Mouse (Mus musculus): Measurements from ENCODE around the gene Dennd6b. TPM values are rescaled to one million over a fixed set of nuclear protein-coding genes. Genes with fewer than 3 reads are reported as not detected.

Dennd6b gene
- polyA plus RNA-seq, 1 experiment from 2014 or later: 14.2 TPM

GRCm38 (mm10) chr15:89182328-89182741 lies 14.0 kb downstream of the Dennd6b start:
- DNase-seq (ENCODE audit: low spot score): no peak

DNA sequence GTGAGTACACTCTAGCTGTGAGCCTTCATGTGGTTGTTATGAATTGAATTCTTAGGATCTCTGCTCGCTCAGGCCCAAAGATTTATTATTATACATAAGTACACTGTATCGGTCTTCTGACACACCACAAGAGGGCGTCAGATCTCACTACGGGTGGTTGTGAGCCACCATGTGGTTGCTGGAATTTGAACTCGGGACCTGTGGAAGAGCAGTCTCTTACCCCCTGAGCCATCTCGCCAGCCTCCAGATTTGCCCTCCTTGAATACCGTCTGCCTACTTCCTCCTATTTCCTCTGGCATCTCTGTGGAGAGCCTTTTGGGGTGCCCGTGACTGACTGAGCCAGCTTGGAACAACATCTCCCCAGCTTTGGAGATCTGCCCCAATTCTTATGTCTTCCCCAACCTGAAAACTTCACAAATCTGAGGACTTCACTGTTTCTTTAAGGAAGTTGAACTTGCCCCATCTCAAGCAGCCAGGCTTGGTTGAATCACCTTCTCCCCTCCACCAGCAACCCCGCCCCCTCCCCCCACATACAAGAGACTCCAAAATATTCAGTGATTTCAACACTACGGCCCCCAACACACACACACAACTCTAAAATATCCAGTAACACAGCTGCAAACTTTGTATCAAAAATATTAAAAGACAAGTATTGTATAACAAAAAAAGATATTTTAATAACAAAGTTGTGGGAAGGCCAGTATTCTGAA lies 14.6 kb downstream of the Dennd6b start:
- DNase-seq (ENCODE audit: low spot score): no peak

DNA sequence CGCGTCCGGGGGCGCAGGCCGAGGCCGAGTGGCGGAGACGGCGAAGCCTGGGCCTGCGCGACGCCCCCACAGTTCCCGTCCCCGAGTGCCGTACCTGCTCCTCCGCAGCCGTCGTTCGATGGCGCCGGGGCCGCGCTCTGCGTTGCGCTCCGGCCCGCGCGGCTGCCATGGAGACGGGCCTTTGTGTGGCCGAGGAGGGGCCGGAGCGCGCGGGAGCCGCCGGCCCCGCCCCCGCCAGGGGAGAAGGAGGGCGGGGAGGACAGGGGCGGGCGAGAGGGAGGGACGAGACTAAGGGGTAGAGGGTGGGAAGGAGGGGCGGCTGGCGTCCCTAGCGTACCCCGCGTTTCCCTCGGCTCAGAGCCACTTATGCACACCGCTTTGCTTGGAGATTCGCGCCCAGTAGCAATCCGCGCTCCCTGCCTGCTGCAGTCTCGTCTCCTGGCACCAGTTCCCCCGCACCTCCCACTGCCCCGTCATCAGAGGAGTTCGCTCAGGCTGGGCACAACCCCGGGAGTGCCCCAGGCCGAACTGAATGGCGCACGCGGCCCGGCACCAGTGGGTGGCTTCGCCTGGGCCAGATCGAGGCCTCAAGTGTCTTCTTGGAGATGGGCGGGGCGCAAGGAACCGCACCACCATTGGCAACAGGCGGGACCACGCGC lies 15.6 kb downstream of the Dennd6b start, which contains the start of gene Plxnb2:
Gene Plxnb2, minus strand, starts transcription at position 218 of the 659 bp plus-strand sequence.
- no peak for DNase-seq (ENCODE audit: low spot score)

GRCm38 (mm10) chr15:89180081-89180541 lies 16.2 kb downstream of the Dennd6b start:
- DNase-seq (ENCODE audit: low spot score): no peak

- no peak for DNase-seq (ENCODE audit: low spot score)
Measured at GRCm38 (mm10) chr15:89179630-89179964, 16.7 kb downstream of the Dennd6b start.

DNA sequence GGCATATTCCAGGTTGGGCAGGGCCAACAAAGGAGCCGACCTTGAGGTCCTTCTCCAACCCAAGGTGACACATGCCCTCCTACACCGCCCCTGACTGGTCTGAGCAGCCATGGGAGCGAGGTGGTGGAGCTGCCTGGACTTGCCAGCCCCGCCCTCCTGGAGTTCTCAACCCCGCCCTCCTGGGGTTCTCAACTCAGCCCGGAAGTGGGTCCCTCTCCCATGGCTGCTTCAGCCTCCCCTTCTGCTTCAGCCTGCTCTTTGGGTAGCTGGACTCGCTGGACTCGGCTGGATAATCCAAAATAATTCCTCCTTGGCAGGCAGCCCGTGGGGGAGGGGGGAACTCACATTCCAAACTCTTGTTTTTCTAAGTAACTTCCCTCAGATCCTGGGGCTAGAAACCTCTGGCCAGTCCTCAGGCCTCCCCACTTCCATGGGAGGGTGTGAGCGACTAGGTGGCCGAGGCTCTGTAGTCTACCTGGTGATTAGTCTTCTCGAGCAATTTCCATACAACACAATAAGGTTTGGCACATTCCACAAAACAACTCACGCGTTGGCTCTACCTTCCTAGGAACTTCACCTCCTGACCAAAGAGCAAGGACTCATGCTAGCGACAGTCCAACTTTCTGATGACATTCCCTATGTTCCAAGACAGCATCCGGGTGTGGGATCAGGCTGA lies 17.2 kb downstream of the Dennd6b start:
- peak; percentile 14 for DNase-seq (ENCODE audit: low spot score)

GRCm38 (mm10) chr15:89178260-89178860 lies 17.9 kb downstream of the Dennd6b start:
- DNase-seq (ENCODE audit: low spot score): no peak

DNA sequence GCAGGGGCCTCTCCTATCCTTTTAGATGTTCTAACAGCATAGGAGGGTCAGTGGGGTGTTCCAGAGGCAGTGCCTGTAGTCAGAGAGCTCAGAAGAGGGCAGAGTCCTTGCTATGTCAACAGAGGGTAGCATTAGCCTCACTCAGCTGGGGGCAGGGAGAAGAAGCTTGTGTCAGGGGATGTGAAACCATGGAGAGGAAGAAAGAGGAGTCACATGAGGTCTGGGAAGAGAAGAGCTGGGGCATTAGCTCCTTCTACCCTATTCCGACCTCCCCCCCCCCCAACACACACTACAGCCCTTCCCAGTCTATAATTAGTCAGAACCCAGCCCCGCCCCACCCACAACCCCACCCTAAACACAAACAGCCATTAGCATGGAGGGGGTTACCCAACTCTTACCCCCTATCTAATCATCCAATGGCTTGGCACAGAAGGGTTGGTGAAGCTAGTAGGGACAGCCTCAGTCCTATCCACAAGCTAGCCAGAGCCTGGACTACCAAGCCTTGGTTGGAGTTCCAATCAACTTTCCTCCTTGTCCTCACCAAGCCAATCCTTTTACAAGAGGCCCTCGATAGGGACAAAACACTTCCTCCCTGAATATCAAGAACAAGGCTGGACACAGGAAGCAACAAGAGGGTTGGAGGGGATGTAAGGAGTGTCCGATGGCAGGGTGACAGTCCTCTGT lies 18.6 kb downstream of the Dennd6b start:
- DNase-seq (ENCODE audit: low spot score): no peak

DNA sequence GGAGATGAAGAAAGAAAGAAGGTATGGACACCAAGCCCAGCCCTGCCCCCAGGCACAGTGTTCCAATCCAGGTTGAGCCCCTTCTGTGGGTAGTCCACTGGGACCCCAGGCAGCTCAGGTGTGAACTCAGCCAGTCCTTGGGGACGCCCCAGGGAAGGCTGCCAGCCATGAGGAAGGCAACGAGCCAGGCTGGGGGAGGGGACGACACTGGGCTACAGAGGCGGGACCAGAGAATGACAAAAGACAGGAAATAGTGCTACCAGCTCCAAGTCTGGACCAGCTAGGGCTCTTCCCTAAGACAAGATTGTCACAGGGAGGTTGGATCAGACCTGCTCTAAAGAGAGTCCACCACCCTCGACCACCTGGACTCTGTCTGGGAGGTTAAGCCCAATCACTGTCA lies 19.2 kb downstream of the Dennd6b start:
- DNase-seq (ENCODE audit: low spot score): no peak

DNA sequence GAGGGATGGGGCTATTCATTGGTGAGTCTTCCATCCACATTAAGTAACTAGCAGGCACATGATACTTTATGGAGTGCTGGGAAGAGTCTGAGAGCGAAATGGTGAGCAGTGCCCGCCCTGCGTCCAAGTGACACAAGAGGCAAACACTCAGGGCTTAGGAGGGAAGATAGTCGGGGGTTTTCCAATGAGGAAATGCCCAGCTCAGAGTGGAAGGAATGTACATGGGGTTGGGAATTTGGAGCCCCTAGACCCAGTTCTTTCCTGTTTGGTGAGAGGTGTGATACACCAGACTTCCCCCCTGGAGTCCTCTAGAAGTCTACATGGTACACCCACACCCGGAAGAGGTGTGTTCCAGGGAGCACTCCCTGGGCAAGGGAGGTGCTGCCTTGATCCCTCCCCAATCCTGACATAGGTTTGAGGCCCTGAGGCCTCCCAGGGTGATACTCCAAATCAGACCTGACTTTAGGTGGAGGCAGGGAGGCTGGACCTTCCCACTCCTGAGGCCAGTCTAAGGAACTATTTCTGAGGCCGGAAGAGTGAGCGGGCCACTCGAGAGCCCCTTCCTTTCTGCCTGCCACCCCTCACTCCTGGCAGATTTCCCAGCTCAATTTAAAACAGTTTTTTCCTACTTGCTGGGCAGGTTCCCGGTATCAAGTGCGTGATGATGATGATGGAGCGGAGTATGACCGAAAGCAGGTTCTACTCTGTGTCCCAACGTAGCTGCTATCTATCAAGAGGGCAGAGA lies 20.7 kb downstream of the Dennd6b start:
- no peak for DNase-seq (ENCODE audit: low spot score)

DNA sequence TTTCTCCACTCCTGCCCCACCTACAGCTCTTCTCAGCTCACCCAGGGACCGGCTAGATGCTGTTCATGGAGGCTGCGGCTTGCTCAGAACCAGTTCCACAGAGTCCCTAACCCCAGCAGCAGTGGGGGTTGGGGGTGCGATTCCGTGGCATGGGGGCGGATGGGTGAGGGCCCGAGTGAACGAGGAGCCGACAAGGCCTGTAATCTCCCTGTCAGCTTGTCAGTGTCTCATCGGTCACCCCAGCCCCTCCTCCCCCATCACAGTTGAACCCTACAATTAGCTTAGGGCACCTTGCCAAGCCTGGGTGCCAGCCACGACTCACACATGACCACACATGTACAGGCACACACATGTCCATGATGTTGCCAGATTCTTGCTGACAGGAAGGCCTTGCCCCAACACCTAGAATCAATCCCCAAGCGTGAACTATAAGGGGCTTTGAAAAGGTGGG lies 21.4 kb downstream of the Dennd6b start:
- no peak for DNase-seq (ENCODE audit: low spot score)

- DNase-seq (ENCODE audit: low spot score): no peak
Measured at GRCm38 (mm10) chr15:89173906-89174214, 22.4 kb downstream of the Dennd6b start.

- peak; percentile 34 for DNase-seq (ENCODE audit: low spot score)
Measured at GRCm38 (mm10) chr15:89173024-89173905, 23.0 kb downstream of the Dennd6b start.

GRCm38 (mm10) chr15:89172276-89172935 lies 23.9 kb downstream of the Dennd6b start:
- no peak for DNase-seq (ENCODE audit: low spot score)

DNA sequence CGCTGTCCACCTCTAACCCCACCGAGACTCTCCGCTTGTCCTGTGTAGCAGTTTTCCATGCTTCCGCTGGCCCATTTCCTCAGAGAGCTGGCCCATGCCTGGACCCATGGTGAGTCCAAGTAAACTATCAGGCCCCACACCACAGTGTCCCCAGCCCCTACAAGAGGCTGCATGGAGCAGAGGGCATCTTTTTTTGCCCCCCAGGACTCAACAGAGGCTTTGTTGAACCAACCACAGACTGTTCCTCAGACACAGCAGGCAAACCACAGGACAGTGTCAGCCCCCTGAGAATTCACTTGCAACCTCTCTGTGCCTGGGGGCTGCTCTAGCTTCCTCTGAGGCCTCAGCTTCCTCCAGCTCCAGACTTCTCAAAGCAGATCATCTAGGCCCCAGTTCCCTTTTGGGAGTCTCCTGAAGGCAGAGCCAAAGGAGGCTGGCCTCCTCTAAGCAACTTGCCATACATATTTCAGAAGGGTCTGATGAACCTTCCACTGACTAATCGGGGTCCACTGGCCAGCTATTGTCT lies 24.7 kb downstream of the Dennd6b start:
- no peak for DNase-seq (ENCODE audit: low spot score)

DNA sequence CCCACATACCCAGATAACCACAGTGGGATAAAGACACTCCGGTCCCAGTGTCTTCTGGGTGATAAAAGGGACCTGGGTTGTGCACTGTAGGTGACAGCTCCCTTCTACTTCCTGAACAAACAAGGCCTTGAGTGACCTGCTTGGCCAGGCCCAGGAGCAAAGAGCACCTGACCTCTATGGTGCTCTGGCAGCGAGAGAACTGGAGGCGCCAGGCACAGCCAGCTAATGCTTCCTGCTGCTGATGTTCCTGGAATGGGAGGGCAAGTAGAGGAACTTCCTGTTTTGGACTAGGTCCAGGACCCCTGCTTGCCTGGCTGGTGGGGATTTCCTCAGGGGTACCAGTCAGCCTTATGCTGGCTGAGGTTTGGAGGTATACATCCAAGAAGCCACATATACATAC lies 26.2 kb downstream of the Dennd6b start:
- DNase-seq (ENCODE audit: low spot score): no peak

DNA sequence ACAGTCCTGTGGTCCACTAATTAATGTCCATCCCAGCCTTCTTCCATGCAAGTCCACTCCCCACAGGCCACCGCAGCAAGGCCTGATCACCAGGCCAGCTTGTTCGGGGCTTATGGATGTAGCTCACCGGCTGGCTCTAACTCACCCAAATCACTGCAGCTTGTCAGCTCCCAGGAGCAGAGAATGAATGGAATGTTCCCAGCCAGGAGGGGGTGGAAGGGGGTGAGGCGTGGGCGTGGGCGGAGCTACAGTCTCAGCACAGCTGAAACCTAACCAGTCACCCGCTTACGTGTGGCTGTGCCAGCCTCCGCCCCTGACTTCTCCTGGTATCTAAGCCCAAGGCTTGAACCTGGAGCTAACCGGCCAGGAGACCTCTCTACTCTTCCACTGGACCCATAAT lies 26.9 kb downstream of the Dennd6b start:
- DNase-seq (ENCODE audit: low spot score): no peak

DNA sequence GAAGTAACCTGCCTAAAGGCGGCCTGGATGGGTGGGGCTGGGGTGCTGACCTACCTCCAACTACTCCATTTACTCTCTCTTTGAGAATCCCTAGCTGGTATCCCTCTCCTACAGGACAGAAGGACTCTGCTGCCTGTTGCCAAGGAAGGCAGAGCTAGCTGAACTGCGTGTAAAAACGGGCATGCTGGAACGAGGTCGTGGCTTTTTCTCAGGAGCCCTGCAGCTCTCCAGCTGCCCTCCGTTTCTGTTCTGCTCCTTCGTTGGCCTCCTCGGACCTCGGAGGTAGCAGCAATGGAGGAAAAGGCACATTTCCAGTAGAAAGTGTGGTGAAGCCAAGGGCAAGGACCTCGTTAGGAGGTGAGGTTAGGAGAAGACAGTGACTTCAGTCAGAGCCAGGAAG lies 27.4 kb downstream of the Dennd6b start:
- DNase-seq (ENCODE audit: low spot score): no peak

- DNase-seq (ENCODE audit: low spot score): no peak
Measured at GRCm38 (mm10) chr15:89165478-89165877, 30.8 kb downstream of the Dennd6b start.

All from thymus, postnatal 0 days (tissue).